Mouse (Mus musculus) midbrain, embryonic 13.5 days (tissue): ENCODE measurements around the gene Iscu. TPM values are rescaled to one million over a fixed set of nuclear protein-coding genes. Genes with fewer than 3 reads are reported as not detected.
A peak's percentile ranks its signal among the peaks of the same experiment; 100 is the strongest.

Experiments used
- ATAC-seq: fragments of 200-750 bp; cut with Nextera tagmentation; 2 replicates; pipeline ENCODE4 v1.8.0; 2017; ENCODE audit warnings: mild to moderate bottlenecking, moderate TSS enrichment, moderate library complexity
- H3K27ac ChIP-seq: fragments of 300-500 bp; sonication (generic); 2 replicates; pipeline ENCODE4 v1.5.1; 2015; ENCODE audit warnings: inconsistent platforms, mild to moderate bottlenecking, moderate library complexity
- H3K27me3 ChIP-seq: fragments of 300-500 bp; sonication (generic); 2 replicates; pipeline ENCODE4 v1.6.1; 2015; ENCODE audit warnings: mild to moderate bottlenecking, inconsistent platforms
- H3K36me3 ChIP-seq: fragments of 300-500 bp; sonication (generic); 2 replicates; pipeline ENCODE4 v1.6.1; 2015; ENCODE audit warnings: mild to moderate bottlenecking, inconsistent platforms
- H3K4me1 ChIP-seq: fragments of 300-500 bp; sonication (generic); replicated peaks from 2 replicates; pipeline ENCODE4 v1.6.1; 2015; ENCODE audit warnings: inconsistent platforms
- H3K4me2 ChIP-seq: fragments of 300-500 bp; sonication (generic); replicated peaks from 2 replicates; pipeline ENCODE4 v1.6.1; 2015; ENCODE audit warnings: moderate library complexity, mild to moderate bottlenecking, inconsistent platforms
- H3K4me3 ChIP-seq: fragments of 300-500 bp; sonication (generic); replicated peaks from 2 replicates; pipeline ENCODE4 v1.5.1; 2015; ENCODE audit warnings: mild to moderate bottlenecking, inconsistent platforms
- H3K9ac ChIP-seq: fragments of 300-500 bp; sonication (generic); replicated peaks from 2 replicates; pipeline ENCODE4 v1.6.1; 2015; ENCODE audit warnings: mild to moderate bottlenecking, inconsistent platforms
- H3K9me3 ChIP-seq: fragments of 300-500 bp; sonication (generic); 2 replicates; pipeline ENCODE4 v1.6.1; 2016; ENCODE audit warnings: mild to moderate bottlenecking, inconsistent platforms
- WGBS: fragments of 180-500 bp; shearing (Covaris S2); methylation state at CpG from one replicate; pipeline ENCODE4 v1.1.7; 2015; 5-methylcytosine and 5-hydroxymethylcytosine counted together
- polyA plus RNA-seq: library from polyadenylated mRNA; unstranded; fragments of >200 nt; fragmentation: Nextera tagmentation; extraction: Ambion mirVana; gene quantifications from 2 replicates; pipeline ENCODE4 v1.2.1, GENCODE M21; 2015

The Iscu gene
- polyA plus RNA-seq, 1 experiment from 2014 or later, result 93.0 TPM

DNA sequence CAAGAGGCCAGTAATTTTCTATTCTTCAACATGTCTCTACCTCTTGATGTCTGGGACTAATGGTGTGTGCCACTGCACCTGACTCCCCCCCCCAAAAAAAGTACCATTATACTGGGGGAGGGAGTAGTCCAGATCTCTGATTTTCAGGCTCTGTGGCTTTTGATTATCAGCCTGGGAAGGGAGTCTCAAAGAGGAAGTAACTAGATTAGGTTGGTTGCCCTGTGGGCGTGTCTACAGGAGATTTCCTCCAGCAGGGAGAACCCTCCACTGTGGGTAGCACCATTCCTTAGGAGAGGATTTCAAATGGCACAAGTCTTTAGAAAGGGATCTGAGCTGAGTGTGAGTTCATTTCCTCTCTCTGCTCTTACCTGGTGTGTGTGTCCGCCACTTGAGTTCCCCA, 40.1 kb downstream of the Iscu start:
- 89% methylated on average over 2 of the region's 2 CpGs for WGBS
- Histone ChIP-seq H3K36me3 (no peaks in the 10 kb centered on the region), H3K4me2 (no peak overlapping the region)

GRCm38 (mm10) chr5:113813608-113814007, 41.1 kb downstream of the Iscu start:
- H3K27ac ChIP-seq, result no peak overlapping the region
- no peak for ATAC-seq
- no peak overlapping the region for H3K4me2 ChIP-seq
- no peak overlapping the region for H3K4me3 ChIP-seq
- 0 out of 2 replicates have a peak, but pooled peaks cover 4% of the 10 kb centered on the region for H3K4me1 ChIP-seq
- 25% methylated on average over 9 of the region's 9 CpGs for WGBS
- 0 out of 2 replicates have a peak, but pooled peaks cover 10% of the 10 kb centered on the region for H3K27me3 ChIP-seq
- H3K9me3 ChIP-seq, result peaks cover 7% of the 10 kb centered on the region; the same call in 1 of the 2 replicates
- H3K36me3 ChIP-seq, result no peaks in the 10 kb centered on the region
- H3K9ac ChIP-seq, result no peak overlapping the region

More for the DNA sequence above, 40.1 kb downstream of the Iscu start:
- no peak for ATAC-seq
- H3K9ac ChIP-seq, result no peak overlapping the region
- no peak overlapping the region for H3K27ac ChIP-seq
- no peak overlapping the region for H3K4me3 ChIP-seq
- peaks cover 7% of the 10 kb centered on the region; the same call in 1 of the 2 replicates for H3K9me3 ChIP-seq
- H3K27me3 ChIP-seq, result 0 out of 2 replicates have a peak, but pooled peaks cover 10% of the 10 kb centered on the region
- H3K4me1 ChIP-seq, result 0 out of 2 replicates have a peak, but pooled peaks cover 4% of the 10 kb centered on the region

DNA sequence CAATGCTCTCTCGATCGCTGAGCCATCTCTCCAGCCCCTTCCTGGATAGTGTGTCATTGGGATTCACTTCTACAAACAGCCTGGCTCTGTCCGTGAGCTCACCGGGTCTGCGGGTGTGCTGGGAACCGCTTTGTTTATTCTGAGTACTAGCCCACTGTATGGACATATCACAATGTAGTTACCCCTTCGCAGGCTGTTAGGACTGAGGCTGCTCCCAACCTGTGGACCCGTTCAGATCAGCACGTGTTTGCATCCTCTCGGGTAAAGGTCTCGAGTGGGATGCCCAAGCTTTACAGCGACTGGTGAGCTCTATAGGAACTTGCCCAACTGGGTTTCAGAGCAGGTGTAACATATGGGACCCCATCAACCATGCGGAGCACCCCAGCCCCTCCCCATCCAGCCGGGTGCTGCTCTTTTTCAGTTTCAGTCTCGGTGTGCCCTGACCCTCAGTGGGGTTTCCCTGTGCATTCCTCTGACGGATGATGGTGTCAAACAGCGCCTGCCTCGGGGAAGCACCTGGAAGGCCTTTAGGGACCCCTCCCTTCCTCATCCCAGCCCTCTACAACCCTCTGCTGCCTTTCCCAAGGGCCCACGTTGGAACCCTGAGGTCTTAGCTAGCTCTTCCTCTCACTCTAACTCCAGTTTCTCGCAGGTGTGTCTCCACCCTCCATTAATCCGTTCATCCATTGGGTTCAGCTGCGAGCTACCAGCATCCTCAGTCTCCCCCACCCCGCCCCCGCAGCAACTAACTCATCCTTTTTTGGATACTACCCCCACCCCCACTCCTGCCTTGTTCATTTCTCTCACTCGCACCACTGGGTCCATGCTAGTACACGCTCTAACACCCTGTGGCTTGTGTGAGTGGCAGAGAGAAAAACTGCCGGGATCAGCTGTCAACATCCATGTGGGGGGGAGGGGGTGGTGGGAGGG, 41.8 kb downstream of the Iscu start:
- H3K36me3 ChIP-seq, result no peaks in the 10 kb centered on the region
- H3K27me3 ChIP-seq, result 0 out of 2 replicates have a peak, but pooled peaks cover 10% of the 10 kb centered on the region
- H3K4me1 ChIP-seq, result 0 out of 2 replicates have a peak, but pooled peaks cover 4% of the 10 kb centered on the region
- 42% methylated on average over 27 of the region's 27 CpGs for WGBS
- no peak overlapping the region for H3K4me3 ChIP-seq
- no peak overlapping the region for H3K4me2 ChIP-seq
- H3K27ac ChIP-seq, result no peak overlapping the region
- peaks cover 7% of the 10 kb centered on the region; the same call in 1 of the 2 replicates for H3K9me3 ChIP-seq
- ATAC-seq, result no peak
- no peak overlapping the region for H3K9ac ChIP-seq

DNA sequence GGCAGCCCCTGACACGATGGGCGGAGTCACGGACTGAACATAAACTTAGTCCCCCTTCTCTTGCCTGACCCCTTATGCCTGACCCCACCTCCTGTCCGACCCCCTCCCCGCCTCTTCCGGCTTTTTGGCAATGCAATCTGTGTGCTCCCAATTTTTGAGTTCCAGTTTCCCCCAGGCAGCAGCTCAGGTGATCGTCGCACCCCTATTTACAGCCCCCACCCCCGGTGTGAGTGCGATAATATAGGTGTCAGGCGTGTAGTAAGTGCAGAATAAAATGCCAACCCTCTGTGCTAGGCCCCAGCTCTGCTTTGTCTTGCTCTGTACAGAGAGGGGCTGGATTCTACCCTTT, 42.5 kb downstream of the Iscu start:
- Histone ChIP-seq H3K4me3 (no peak overlapping the region), H3K4me2 (no peak overlapping the region), H3K36me3 (no peaks in the 10 kb centered on the region), H3K9me3 (peaks cover 7% of the 10 kb centered on the region; the same call in 1 of the 2 replicates), H3K27me3 (0 out of 2 replicates have a peak, but pooled peaks cover 10% of the 10 kb centered on the region), H3K4me1 (0 out of 2 replicates have a peak, but pooled peaks cover 4% of the 10 kb centered on the region), H3K9ac (no peak overlapping the region), H3K27ac (no peak overlapping the region)
- WGBS, result 59% methylated on average over 11 of the region's 11 CpGs
- no peak for ATAC-seq

GRCm38 (mm10) chr5:113815638-113816152, 43.1 kb downstream of the Iscu start:
- no peak overlapping the region for H3K9ac ChIP-seq
- no peaks in the 10 kb centered on the region for H3K36me3 ChIP-seq
- 0 out of 2 replicates have a peak, but pooled peaks cover 10% of the 10 kb centered on the region for H3K27me3 ChIP-seq
- H3K4me1 ChIP-seq, result 0 out of 2 replicates have a peak, but pooled peaks cover 4% of the 10 kb centered on the region
- H3K4me2 ChIP-seq, result peak overlapping the region; percentile 1; the same call in 1 of the 2 replicates
- H3K27ac ChIP-seq, result no peak overlapping the region
- no peak for ATAC-seq
- WGBS, result 12% methylated on average over 15 of the region's 15 CpGs
- H3K4me3 ChIP-seq, result no peak overlapping the region
- H3K9me3 ChIP-seq, result peaks cover 5% of the 10 kb centered on the region; the same call in 1 of the 2 replicates

DNA sequence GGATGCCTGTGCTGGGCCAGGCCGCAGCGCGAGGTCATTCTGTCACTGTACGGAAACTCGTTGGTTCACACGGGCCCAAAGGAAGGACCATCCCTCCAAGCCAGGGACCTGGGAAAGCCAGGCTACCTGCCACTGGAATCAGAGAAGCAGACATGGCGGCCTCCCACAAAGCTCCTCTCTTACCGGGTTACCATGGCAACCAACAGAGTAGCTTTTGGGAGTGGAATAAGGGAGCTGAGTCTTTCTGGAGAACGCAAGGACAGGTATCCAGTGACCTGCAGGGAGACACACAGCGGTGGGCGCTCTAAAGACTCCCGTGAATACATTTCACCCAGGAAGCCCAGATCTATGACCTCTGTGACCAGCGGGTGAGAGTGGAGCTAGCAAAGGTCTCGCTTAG, 46.0 kb downstream of the Iscu start:
- 0 out of 2 replicates have a peak, but pooled peaks cover 10% of the 10 kb centered on the region for H3K27me3 ChIP-seq
- H3K4me2 ChIP-seq, result no peak overlapping the region
- H3K4me1 ChIP-seq, result 0 out of 2 replicates have a peak, but pooled peaks cover 4% of the 10 kb centered on the region
- WGBS, result 72% methylated on average over 14 of the region's 14 CpGs
- no peak overlapping the region for H3K27ac ChIP-seq
- no peak overlapping the region for H3K9ac ChIP-seq
- H3K36me3 ChIP-seq, result no peaks in the 10 kb centered on the region
- ATAC-seq, result no peak
- no peaks in the 10 kb centered on the region for H3K9me3 ChIP-seq
- H3K4me3 ChIP-seq, result no peak overlapping the region

DNA sequence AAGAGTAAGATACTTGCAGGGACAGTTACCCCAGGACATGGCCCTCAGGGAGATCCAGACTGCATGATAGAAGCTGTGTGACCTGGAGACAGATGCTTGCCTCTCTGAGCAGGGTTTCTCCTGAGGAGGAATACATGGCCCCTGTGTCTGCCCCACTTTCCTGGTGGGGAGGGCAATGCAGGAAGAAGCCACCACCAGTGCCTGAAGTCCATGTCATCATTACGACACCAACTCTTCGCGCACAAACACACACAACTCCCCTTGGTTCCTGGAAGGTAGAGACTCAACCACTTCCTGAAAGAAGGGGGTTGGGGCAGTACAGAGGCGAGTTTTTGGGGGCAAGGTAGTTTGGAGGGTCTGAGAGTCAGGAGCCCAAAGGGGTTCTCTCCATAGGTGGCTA, 51.7 kb downstream of the Iscu start:
- Histone ChIP-seq H3K4me2 (no peak overlapping the region), H3K4me1 (no peaks in the 10 kb centered on the region), H3K27me3 (no peaks in the 10 kb centered on the region), H3K9me3 (no peaks in the 10 kb centered on the region), H3K9ac (no peak overlapping the region), H3K4me3 (no peak overlapping the region), H3K36me3 (no peaks in the 10 kb centered on the region), H3K27ac (no peak overlapping the region)
- WGBS, result 79% methylated on average over 4 of the region's 4 CpGs
- no peak for ATAC-seq

GRCm38 (mm10) chr5:113825558-113825957, 53.0 kb downstream of the Iscu start:
- H3K9me3 ChIP-seq, result no peaks in the 10 kb centered on the region
- H3K27me3 ChIP-seq, result no peaks in the 10 kb centered on the region
- H3K36me3 ChIP-seq, result no peaks in the 10 kb centered on the region
- ATAC-seq, result no peak
- no peak overlapping the region for H3K4me3 ChIP-seq
- 86% methylated on average over 7 of the region's 7 CpGs for WGBS
- H3K4me1 ChIP-seq, result no peaks in the 10 kb centered on the region
- H3K9ac ChIP-seq, result no peak overlapping the region
- no peak overlapping the region for H3K27ac ChIP-seq
- no peak overlapping the region for H3K4me2 ChIP-seq

- 93% methylated on average over 4 of the region's 4 CpGs for WGBS
- Histone ChIP-seq H3K9me3 (no peaks in the 10 kb centered on the region), H3K9ac (no peak overlapping the region), H3K27ac (no peak overlapping the region), H3K4me1 (no peaks in the 10 kb centered on the region), H3K27me3 (no peaks in the 10 kb centered on the region), H3K4me2 (no peak overlapping the region), H3K36me3 (no peaks in the 10 kb centered on the region), H3K4me3 (no peak overlapping the region)
- ATAC-seq, result no peak
These were observed 54.1 kb downstream of the Iscu start for GRCm38 (mm10) chr5:113826619-113827018.

Other genes with a start within 250 kb of the Iscu start
- 1.4 and 2.5 TPM in 2 replicates for gene Cmklr1, start 122.3 kb upstream of the Iscu start, polyA plus RNA-seq
- not detected in 2 replicates for gene 1700069L16Rik, start 48.0 kb upstream of the Iscu start, polyA plus RNA-seq
- gene Ficd, start 36.9 kb upstream of the Iscu start, polyA plus RNA-seq, result 7.2 and 7.8 TPM in 2 replicates
- gene Sart3, start 238 bp upstream of the Iscu start, polyA plus RNA-seq, result 51.1 and 58.5 TPM in 2 replicates
- 4.3 and 5.6 TPM in 2 replicates for gene Tmem119, start 27.8 kb downstream of the Iscu start, polyA plus RNA-seq
- gene Selplg, start 59.9 kb downstream of the Iscu start, polyA plus RNA-seq, result 0.98 and 1.2 TPM in 2 replicates
- 214 and 215 TPM in 2 replicates for gene Coro1c, start 136.0 kb downstream of the Iscu start, polyA plus RNA-seq
- 14.3 and 17.2 TPM in 2 replicates for gene Ssh1, start 221.1 kb downstream of the Iscu start, polyA plus RNA-seq
- gene Dao, start 231.0 kb downstream of the Iscu start, polyA plus RNA-seq, result not detected in 2 replicates